Mouse (Mus musculus) intestine, embryonic 16.5 days (tissue): ENCODE measurements at regions not wholly inside any gene's neighbourhood (a gene's known extent, or its start where the extent isn't known, plus 50 kb on each side); places are given as distances from the start of the nearest gene placed in this dataset.

ENCODE experiments used
- ATAC-seq: fragments of 200-750 bp; cut with Nextera tagmentation; 2 replicates; pipeline ENCODE4 v1.8.0; 2017; ENCODE audit warnings: moderate TSS enrichment, moderate library complexity
- H3K27ac ChIP-seq: fragments of 300-500 bp; sonication (generic); 2 replicates; pipeline ENCODE4 v1.5.1; 2014; ENCODE audit warnings: mild to moderate bottlenecking, low read length
- H3K27me3 ChIP-seq: fragments of 300-500 bp; sonication (generic); replicated peaks from 2 replicates; pipeline ENCODE4 v1.6.1; 2014; ENCODE audit warnings: low read length, control low read depth, mixed read lengths; ENCODE audit not compliant: control insufficient read depth, insufficient read depth
- H3K36me3 ChIP-seq: fragments of 300-500 bp; sonication (generic); 2 replicates; pipeline ENCODE4 v1.6.1; 2014; ENCODE audit warnings: low read length, control low read depth; ENCODE audit not compliant: control insufficient read depth, insufficient read depth
- H3K4me1 ChIP-seq: fragments of 300-500 bp; sonication (generic); 2 replicates; pipeline ENCODE4 v1.6.1; 2014; ENCODE audit warnings: low read length, control low read depth, mixed read lengths; ENCODE audit not compliant: control insufficient read depth, insufficient read depth
- H3K4me2 ChIP-seq: fragments of 300-500 bp; sonication (generic); 2 replicates; pipeline ENCODE4 v1.6.1; 2014; ENCODE audit warnings: low read depth, low read length, control low read depth
- H3K4me3 ChIP-seq: fragments of 300-500 bp; sonication (generic); 2 replicates; pipeline ENCODE4 v1.5.1; 2014; ENCODE audit warnings: mild to moderate bottlenecking, low read length
- H3K9ac ChIP-seq: fragments of 300-500 bp; sonication (generic); 2 replicates; pipeline ENCODE4 v1.6.1; 2014; ENCODE audit warnings: low read depth, low read length
- H3K9me3 ChIP-seq: fragments of 300-500 bp; sonication (generic); 2 replicates; pipeline ENCODE4 v1.6.1; 2016; ENCODE audit warnings: low read length, control low read depth; ENCODE audit not compliant: control insufficient read depth
- WGBS: fragments of 180-500 bp; shearing (Covaris S2); extraction: QIAGEN DNeasy Blood & Tissue Kit; methylation state at CpG from one replicate; pipeline ENCODE4 v1.1.7; 2014; 5-methylcytosine and 5-hydroxymethylcytosine counted together

DNA sequence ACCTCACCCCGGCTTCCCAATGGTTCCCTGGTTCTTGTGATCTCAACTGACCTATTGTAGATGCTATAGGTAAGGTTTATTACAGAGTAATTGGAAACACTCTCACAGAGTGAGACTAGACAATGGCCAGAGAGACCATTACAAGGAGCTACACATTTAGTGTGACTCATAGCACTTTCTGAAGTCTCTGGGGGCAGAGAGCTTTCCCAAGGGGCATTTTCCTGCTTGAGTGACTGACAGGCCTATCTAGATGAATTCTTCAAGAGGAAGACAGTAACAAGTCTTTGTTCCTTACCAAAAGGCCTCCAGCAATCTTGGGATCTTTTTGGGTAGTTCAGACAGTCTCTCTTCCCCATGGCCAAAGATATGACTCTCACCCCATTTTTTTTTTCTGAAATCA is 316.4 kb upstream of the Klf3 start:
- no peaks in the 10 kb centered on the region for H3K9me3 ChIP-seq
- no peaks in the 10 kb centered on the region for H3K27me3 ChIP-seq
- 93% methylated on average over 1 of the region's 1 CpGs for WGBS
- no peak overlapping the region for H3K9ac ChIP-seq
- H3K4me2 ChIP-seq, result no peak overlapping the region
- no peaks in the 10 kb centered on the region for H3K36me3 ChIP-seq
- H3K27ac ChIP-seq, result no peak overlapping the region
- no peaks in the 10 kb centered on the region for H3K4me1 ChIP-seq
- ATAC-seq, result no peak
- H3K4me3 ChIP-seq, result no peak overlapping the region

DNA sequence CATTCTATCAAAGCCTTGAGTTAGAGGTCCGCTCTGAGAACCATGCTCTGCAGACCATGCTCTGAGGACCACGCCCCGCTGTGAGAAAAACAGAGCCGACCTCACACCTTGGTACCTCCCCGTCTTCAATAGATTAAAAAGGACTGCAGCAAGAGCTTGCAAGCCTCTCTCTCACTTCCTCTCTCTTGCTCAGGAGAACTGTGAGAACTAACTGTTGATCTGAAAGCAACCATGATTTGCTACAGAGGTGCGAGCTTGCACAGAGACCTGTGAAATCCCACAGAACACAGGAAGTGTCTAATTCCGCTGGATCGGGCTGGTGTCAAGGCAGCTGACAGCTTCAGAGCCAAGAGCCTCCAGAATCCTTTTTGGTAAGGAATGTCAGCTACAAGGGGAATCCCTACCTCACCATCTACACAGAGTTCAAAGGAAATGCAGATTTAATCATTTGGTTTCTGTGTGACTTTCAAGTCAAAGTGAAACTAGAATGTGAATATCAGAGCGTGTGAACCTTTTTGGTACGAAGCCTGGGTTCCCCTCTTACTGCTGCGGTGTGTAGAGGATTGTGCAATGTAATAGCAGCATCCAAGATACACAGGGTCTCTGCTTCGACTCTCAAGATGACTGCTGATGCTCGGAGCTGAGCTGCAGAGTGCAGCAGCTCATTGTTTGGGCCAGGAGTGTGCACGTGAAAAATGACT is 315.3 kb upstream of the Klf3 start:
- no peak for ATAC-seq
- Histone ChIP-seq H3K36me3 (no peaks in the 10 kb centered on the region), H3K27ac (0 out of 2 replicates have a peak overlapping the region, but pooled peaks have one; percentile 29), H3K4me1 (no peaks in the 10 kb centered on the region), H3K4me2 (no peak overlapping the region), H3K9me3 (no peaks in the 10 kb centered on the region), H3K27me3 (no peaks in the 10 kb centered on the region), H3K9ac (no peak overlapping the region), H3K4me3 (no peak overlapping the region)
- 58% methylated on average over 14 of the region's 14 CpGs for WGBS

DNA sequence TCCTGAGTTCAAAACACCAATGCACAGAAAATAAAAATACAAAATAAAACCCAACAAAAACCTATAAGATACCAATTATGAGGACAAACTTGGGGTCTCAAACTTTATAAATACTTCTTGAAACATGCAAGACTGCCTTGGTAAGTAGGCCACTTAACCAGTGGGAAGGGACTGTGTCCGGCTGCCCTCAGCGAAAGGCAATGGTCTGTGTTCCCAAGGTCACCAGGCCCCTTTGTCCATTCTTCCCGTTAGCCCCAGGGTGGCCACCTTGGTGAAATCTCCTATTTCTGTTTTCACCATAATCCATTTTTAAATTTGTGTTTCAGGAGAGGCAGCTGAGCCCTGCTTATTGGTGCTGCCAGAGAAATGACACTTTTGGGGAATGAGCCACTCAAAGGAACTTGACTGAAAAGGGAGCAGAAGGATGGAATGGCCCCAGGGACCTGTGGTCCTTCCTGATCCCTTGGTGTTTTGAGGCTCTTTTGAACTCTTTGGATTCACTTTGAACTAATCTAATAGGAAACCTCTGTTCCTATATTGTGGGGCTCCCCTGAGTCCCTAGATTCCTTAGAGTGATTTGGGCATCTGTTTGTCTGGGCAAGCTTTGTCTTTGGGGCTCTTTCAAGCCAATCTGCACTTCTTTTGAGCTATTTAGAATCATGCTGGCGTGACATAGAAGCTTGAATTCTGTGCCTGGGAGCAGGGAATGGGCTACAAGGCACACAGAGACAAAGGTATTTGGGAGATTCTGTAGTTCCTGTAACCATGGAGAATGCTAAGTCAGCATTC is 313.3 kb upstream of the Klf3 start:
- Histone ChIP-seq H3K9ac (no peak overlapping the region), H3K4me3 (no peak overlapping the region), H3K36me3 (no peaks in the 10 kb centered on the region), H3K4me1 (no peaks in the 10 kb centered on the region), H3K27me3 (no peaks in the 10 kb centered on the region), H3K9me3 (no peaks in the 10 kb centered on the region), H3K4me2 (no peak overlapping the region), H3K27ac (no peak overlapping the region)
- 83% methylated on average over 4 of the region's 4 CpGs for WGBS
- ATAC-seq, result no peak

DNA sequence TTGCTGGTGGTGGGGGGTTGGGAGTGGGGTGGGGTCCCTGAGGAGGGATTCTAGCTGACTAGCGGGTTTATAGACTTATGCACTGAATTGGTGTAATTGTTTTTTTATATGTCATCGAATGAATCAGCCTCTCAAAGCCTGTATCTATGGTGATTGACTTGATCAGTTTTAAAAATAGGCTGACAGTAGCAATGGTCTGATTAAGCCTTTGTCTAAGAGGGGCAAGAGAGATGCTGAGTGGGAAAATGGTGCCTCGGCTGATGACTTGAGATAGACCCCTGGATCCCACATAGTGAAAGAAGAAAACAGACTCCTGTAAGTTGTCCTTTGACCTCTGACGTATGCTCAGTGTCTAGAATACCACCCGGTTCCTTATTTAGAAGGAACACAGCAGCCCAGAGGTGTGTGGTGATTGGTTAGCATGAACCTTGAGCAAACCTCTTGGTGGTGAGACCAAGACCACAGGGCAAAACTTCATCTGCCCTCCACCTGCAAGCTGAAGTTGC is 312.7 kb upstream of the Klf3 start:
- H3K9ac ChIP-seq, result no peak overlapping the region
- WGBS, result 63% methylated on average over 5 of the region's 5 CpGs
- no peaks in the 10 kb centered on the region for H3K27me3 ChIP-seq
- H3K27ac ChIP-seq, result no peak overlapping the region
- no peak overlapping the region for H3K4me2 ChIP-seq
- no peak overlapping the region for H3K4me3 ChIP-seq
- no peak for ATAC-seq
- no peaks in the 10 kb centered on the region for H3K4me1 ChIP-seq
- H3K9me3 ChIP-seq, result no peaks in the 10 kb centered on the region
- no peaks in the 10 kb centered on the region for H3K36me3 ChIP-seq

DNA sequence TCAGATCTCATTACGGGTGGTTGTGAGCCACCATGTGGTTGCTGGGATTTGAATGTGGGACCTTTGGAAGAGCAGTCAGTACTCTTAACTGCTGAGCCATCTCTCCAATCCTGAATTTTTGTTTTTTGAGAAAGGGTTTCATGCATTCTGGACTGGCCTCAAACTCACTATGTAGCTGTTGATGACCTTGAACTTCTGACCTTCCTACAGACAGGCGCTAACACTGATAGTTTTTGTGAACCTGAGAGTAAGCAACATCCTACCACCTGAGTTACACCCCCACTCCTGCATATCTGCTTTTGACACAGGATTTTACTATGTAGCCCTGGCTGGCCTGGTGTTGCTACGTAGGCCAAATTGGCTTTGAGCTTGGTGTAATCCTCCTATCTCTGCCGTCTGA is 308.8 kb upstream of the Klf3 start:
- Histone ChIP-seq H3K36me3 (no peaks in the 10 kb centered on the region), H3K4me3 (no peak overlapping the region), H3K27ac (no peak overlapping the region), H3K9ac (no peak overlapping the region), H3K27me3 (no peaks in the 10 kb centered on the region), H3K9me3 (no peaks in the 10 kb centered on the region), H3K4me1 (no peaks in the 10 kb centered on the region), H3K4me2 (no peak overlapping the region)
- WGBS, result 85% methylated on average over 4 of the region's 4 CpGs
- no peak for ATAC-seq

DNA sequence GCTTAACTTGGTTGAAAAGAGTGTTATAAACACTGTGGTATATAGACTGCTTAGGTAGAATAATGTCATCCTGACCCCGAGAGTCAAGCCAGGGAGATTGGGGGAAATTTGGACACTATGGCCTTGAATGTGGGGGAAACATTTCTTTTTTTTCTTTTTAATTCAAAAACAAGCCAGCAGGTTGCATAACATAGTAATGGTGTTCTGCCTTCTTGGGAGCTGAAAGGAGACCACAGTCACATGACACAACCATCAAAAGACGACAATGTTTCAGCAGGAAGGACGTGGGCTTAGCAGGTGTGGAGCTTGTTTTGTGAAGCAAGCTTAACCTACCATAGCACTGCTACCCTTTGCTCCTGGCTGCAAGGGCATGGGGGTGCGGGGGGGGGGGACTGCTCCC is 306.3 kb upstream of the Klf3 start:
- no peak overlapping the region for H3K4me3 ChIP-seq
- H3K4me1 ChIP-seq, result no peaks in the 10 kb centered on the region; the same call in 1 of the 2 replicates
- no peak overlapping the region for H3K4me2 ChIP-seq
- H3K36me3 ChIP-seq, result no peaks in the 10 kb centered on the region
- H3K9me3 ChIP-seq, result no peaks in the 10 kb centered on the region
- no peaks in the 10 kb centered on the region for H3K27me3 ChIP-seq
- no peak overlapping the region for H3K27ac ChIP-seq
- no peak for ATAC-seq
- 89% methylated on average over 4 of the region's 4 CpGs for WGBS
- no peak overlapping the region for H3K9ac ChIP-seq

DNA sequence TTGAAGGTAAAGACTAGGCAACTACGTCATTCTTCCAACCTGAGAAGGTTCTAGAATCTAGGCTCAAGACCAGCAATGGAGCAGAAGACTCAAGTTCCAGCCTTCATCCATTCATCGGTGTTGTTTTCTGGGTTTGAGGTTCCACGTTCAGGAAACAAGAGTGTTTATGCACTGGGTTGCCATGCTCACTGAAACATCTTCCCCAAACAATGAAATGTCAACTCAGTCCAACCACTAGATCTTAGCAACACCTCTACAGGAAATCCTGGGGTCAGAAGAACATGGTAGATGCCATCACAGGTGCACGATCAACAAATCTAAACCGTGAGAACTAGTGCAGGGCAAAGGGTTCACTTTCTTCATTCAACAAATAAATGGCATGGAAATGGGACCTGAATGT is 304.8 kb upstream of the Klf3 start:
- Histone ChIP-seq H3K27ac (no peak overlapping the region), H3K4me2 (no peak overlapping the region), H3K4me3 (no peak overlapping the region), H3K9ac (no peak overlapping the region), H3K9me3 (no peaks in the 10 kb centered on the region), H3K4me1 (peaks cover 1% of the 10 kb centered on the region), H3K36me3 (no peaks in the 10 kb centered on the region), H3K27me3 (no peaks in the 10 kb centered on the region)
- no peak for ATAC-seq
- WGBS, result 89% methylated on average over 5 of the region's 5 CpGs

DNA sequence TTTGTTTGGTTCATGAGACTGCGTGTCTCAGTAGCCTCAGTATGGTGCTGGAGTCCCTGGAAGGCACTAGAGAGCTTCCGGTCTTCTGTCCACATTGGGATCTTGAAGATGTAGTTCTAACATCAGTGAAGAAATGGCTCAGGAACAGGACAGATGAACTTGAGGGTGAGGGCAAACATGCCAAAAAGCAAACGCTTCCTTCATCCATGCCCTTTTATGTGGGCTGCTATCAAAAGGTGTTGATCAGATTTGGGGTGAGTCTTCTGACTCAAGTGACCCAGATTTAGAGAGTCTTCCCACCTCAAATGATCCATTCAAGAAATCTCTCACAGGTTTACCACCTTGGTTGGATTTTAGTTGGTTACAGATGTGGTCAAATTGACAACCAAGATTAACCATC is 304.1 kb upstream of the Klf3 start:
- WGBS, result 92% methylated on average over 3 of the region's 3 CpGs
- Histone ChIP-seq H3K27me3 (no peaks in the 10 kb centered on the region), H3K4me1 (peaks cover 6% of the 10 kb centered on the region), H3K4me3 (no peak overlapping the region), H3K27ac (no peak overlapping the region), H3K4me2 (no peak overlapping the region), H3K36me3 (no peaks in the 10 kb centered on the region), H3K9ac (no peak overlapping the region), H3K9me3 (no peaks in the 10 kb centered on the region)
- no peak for ATAC-seq

DNA sequence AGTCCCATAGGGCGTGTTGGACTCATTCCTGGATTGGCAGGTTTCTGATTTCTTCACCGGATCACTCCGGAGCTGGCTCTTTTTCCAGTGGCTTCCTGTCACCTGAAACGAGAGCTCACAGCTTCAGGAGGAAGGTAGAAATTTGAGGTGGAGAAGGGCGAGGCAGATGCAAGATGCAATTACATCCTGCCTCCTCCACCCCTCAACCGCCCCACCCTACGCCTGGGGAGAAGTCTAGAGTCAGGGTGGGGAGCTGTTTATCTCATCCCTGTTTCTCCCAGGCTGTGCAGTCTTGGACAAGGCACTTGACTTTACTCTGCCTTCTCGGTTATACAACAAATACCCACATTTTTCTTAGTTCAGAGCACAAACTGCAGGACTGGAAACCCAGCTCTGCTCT is 302.8 kb upstream of the Klf3 start:
- peaks cover 17% of the 10 kb centered on the region for H3K4me1 ChIP-seq
- H3K27ac ChIP-seq, result no peak overlapping the region
- no peak overlapping the region for H3K4me3 ChIP-seq
- ATAC-seq, result peak; percentile 57
- no peak overlapping the region for H3K4me2 ChIP-seq
- H3K9ac ChIP-seq, result no peak overlapping the region
- no peaks in the 10 kb centered on the region for H3K9me3 ChIP-seq
- WGBS, result 58% methylated on average over 8 of the region's 8 CpGs
- H3K36me3 ChIP-seq, result no peaks in the 10 kb centered on the region
- H3K27me3 ChIP-seq, result no peaks in the 10 kb centered on the region
